Mouse (Mus musculus) forebrain, embryonic 16.5 days (tissue): ENCODE measurements around the gene Cd3d. TPM values are rescaled to one million over a fixed set of nuclear protein-coding genes. Genes with fewer than 3 reads are reported as not detected.

Experiments used
- ATAC-seq: fragments of 200-750 bp; cut with Nextera tagmentation; 2 replicates; pipeline ENCODE4 v1.8.0; 2017; ENCODE audit warnings: mild to moderate bottlenecking, moderate library complexity
- H3K27ac ChIP-seq: fragments of 300-500 bp; sonication (generic); 2 replicates; pipeline ENCODE4 v1.5.1; 2014; ENCODE audit warnings: low read length, control low read depth
- H3K27me3 ChIP-seq: fragments of 300-500 bp; sonication (generic); replicated peaks from 2 replicates; pipeline ENCODE4 v1.6.1; 2014; ENCODE audit warnings: low read length; ENCODE audit not compliant: control insufficient read depth, insufficient read depth
- H3K36me3 ChIP-seq: fragments of 300-500 bp; sonication (generic); 2 replicates; pipeline ENCODE4 v1.6.1; 2014; ENCODE audit not compliant: control insufficient read depth, insufficient read depth
- H3K4me1 ChIP-seq: fragments of 300-500 bp; sonication (generic); replicated peaks from 2 replicates; pipeline ENCODE4 v1.6.1; 2014; ENCODE audit warnings: low read length; ENCODE audit not compliant: control insufficient read depth, insufficient read depth
- H3K4me2 ChIP-seq: fragments of 300-500 bp; sonication (generic); 2 replicates; pipeline ENCODE4 v1.6.1; 2014; ENCODE audit warnings: mild to moderate bottlenecking, low read length, control low read depth
- H3K4me3 ChIP-seq: fragments of 300-500 bp; sonication (generic); replicated peaks from 2 replicates; pipeline ENCODE4 v1.5.1; 2014; ENCODE audit warnings: mild to moderate bottlenecking, low read length, control low read depth
- H3K9ac ChIP-seq: fragments of 300-500 bp; sonication (generic); replicated peaks from 2 replicates; pipeline ENCODE4 v1.6.1; 2014; ENCODE audit warnings: low read depth, low read length, control low read depth
- H3K9me3 ChIP-seq: fragments of 300-500 bp; sonication (generic); 2 replicates; pipeline ENCODE4 v1.6.1; 2016; ENCODE audit warnings: low read length; ENCODE audit not compliant: control insufficient read depth
- WGBS: fragments of 180-500 bp; shearing (Covaris S2); extraction: QIAGEN DNeasy Blood & Tissue Kit; methylation state at CpG from one replicate; pipeline ENCODE4 v1.1.7; 2014; 5-methylcytosine and 5-hydroxymethylcytosine counted together
- polyA plus RNA-seq: library from polyadenylated mRNA; unstranded; fragments of >200 nt; fragmentation: Nextera tagmentation; extraction: Ambion mirVana; gene quantifications from 2 replicates; pipeline ENCODE4 v1.2.1, GENCODE M21; 2015

Cd3d gene
- polyA plus RNA-seq, 1 experiment from 2014 or later, result not detected

DNA sequence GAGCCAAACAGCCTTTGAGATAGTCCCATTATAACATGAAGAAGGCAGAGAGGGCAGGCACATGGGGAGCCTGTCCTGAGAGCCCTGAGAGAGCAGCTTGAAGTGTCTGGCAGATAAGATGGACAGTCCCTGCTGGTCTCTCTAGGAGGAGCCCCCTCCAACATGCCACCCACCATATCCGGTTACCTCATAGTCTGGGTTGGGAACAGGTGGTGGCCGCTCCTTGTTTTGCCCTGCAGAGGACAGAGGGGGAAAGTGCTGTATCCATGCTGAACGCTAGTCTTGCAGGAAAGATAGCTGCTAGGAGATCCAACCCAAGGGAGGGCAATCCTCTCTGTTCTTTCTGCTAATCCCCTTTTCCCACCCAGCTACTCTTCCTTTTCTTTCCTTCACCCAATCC lies 18.7 kb downstream of the Cd3d start:
- Histone ChIP-seq H3K9ac (no peak overlapping the region), H3K4me2 (no peak overlapping the region), H3K27me3 (no peaks in the 10 kb centered on the region), H3K4me3 (no peak overlapping the region), H3K27ac (no peak overlapping the region), H3K36me3 (no peaks in the 10 kb centered on the region), H3K4me1 (no peaks in the 10 kb centered on the region), H3K9me3 (no peaks in the 10 kb centered on the region)
- no peak for ATAC-seq
- WGBS, result 73% methylated on average over 3 of the region's 3 CpGs

DNA sequence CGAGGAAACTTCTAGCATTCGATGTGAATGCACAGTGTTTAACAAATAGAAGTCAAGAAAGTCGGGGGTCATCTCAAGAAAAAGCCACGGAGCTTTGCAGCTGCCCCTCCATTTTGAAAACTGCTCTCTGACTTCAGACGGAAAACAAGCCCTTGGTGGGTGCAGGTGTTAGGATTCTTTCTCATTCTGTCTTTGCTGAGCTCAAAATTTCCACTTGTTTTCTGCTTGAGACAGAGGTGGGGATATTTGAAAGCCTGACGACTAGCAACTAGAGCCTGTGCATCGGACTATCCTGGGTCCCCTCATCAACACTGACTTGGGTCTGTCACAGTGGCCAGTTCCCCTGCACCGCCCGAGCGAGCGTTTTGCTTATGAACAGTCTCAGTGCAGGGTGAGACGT lies 25.8 kb downstream of the Cd3d start:
- no peak overlapping the region for H3K27ac ChIP-seq
- H3K4me3 ChIP-seq, result no peak overlapping the region
- H3K4me2 ChIP-seq, result no peak overlapping the region
- WGBS, result 76% methylated on average over 12 of the region's 12 CpGs
- no peak for ATAC-seq
- H3K27me3 ChIP-seq, result no peaks in the 10 kb centered on the region
- no peaks in the 10 kb centered on the region for H3K4me1 ChIP-seq
- H3K9me3 ChIP-seq, result no peaks in the 10 kb centered on the region
- no peak overlapping the region for H3K9ac ChIP-seq
- H3K36me3 ChIP-seq, result no peaks in the 10 kb centered on the region

DNA sequence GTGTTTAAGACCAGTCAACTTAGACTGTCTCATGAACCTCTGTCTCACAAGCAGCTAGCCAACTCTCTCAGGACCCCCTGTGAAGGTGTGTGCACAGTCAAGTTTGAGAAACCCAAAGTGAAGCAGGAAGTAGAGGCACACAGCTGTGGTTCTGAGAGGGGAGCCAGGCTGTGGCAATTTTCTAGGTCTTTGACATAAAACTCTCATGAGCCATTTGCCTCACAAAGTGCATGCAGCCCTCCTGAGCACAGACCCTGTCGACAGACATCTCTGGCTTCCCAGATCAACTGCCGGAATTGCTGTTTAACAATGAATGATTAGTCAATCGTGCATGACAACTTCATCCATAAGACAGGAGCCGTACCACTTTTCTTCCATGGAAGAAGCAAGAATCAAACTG lies 26.8 kb downstream of the Cd3d start:
- Histone ChIP-seq H3K4me2 (no peak overlapping the region), H3K27me3 (no peaks in the 10 kb centered on the region), H3K9me3 (no peaks in the 10 kb centered on the region), H3K4me1 (no peaks in the 10 kb centered on the region), H3K4me3 (no peak overlapping the region), H3K9ac (no peak overlapping the region), H3K36me3 (no peaks in the 10 kb centered on the region), H3K27ac (no peak overlapping the region)
- WGBS, result 82% methylated on average over 4 of the region's 4 CpGs
- ATAC-seq, result no peak

DNA sequence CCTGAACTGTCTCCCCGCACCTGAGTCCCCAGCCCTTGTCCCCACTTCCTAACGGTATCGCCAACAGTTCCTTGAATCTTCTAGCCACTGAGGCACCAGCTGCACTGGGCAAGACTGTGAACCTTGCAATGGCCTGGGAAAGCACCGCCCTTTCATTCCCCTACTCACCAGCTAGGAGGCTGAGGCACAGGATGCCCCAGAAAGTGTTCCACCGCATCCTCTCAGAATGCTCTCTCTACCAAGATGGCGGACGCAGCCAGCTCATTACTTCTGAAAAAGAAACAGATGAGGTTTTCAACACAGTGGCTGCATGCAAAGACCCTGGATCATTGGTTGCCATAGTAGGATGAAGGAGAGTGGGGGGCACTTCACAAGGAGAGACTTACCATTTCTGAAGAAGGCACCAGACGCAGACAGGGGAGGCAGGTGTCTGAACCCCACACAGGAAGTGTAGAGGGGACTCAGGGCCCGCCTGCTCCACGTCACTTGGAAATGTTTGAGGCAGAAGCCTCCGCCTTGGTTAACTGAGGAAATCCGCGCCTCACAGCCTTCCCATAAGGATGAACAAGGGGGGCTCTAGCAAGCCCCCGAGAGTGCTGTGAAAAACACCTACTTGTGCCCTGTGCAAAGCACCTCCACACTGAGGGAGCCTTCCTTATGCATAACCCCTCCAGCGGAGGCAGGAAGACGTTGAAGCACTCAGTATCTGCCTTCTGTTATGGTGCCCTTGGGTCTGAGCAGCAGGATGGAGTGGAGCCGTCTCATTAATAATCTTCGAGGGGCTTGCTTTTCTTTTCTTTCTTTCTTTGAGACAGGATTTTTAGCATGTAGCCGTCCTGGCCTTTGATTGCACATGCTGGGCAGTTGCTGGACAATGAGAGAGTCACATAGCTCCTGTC lies 27.8 kb downstream of the Cd3d start, which contains the start of gene Cd3e:
Cd3e (minus strand) TSS at position 448 of the 899 bp plus-strand sequence.
- Histone ChIP-seq H3K4me1 (no peaks in the 10 kb centered on the region), H3K4me3 (no peak within 1 kb of the TSS), H3K27ac (no peak within 1 kb of the TSS), H3K27me3 (no peaks in the 10 kb centered on the region), H3K9me3 (no peaks in the 10 kb centered on the region), H3K36me3 (no peaks in the 10 kb centered on the region), H3K4me2 (no peak within 1 kb of the TSS), H3K9ac (no peak within 1 kb of the TSS)
- no peak for ATAC-seq
- WGBS, result 82% methylated on average over 19 of the region's 19 CpGs

DNA sequence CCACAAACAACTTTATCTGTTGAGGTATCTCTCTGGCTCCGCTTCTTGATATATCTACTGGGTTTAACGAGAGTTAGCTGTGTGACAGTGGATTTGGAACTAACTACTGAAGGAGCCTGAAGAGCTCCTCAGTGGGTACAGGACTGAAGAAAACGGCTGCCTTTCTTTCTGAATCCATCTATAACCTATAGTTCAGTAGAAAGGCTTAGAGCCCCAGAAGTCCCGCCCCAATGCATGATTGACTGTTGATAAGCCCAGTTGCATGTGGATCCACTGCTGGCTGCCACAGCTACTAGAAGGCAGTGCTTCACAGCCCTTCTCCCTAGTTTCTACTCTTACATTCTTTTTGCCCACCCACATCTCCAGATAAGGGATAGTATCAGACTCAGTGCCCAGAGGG lies 28.9 kb downstream of the Cd3d start:
- Histone ChIP-seq H3K4me1 (no peaks in the 10 kb centered on the region), H3K27ac (no peak overlapping the region), H3K4me3 (no peak overlapping the region), H3K27me3 (no peaks in the 10 kb centered on the region), H3K9me3 (no peaks in the 10 kb centered on the region), H3K36me3 (no peaks in the 10 kb centered on the region), H3K9ac (no peak overlapping the region), H3K4me2 (no peak overlapping the region)
- 81% methylated on average over 4 of the region's 4 CpGs for WGBS
- no peak for ATAC-seq

DNA sequence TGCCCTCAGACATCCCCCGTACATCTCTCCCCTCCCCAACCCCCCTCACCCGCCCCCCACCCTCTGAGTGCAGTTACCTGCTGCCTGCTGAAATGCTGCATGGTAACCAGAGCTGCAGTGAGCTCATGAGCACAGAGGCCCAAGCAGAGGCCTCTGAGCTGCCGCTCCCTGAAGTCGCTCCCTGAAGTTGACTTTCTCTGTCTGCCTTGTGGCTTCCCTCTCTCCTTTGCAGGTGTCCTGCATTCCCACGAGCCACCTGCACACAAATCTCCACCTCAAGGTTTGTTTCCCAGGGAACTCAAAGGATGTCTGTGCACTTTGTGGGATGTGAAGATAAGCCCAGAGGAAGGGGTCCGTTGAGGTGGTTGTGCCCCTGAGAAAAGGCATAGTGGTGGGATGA lies 29.7 kb downstream of the Cd3d start:
- Histone ChIP-seq H3K4me3 (no peak overlapping the region), H3K4me1 (no peaks in the 10 kb centered on the region), H3K36me3 (no peaks in the 10 kb centered on the region), H3K9ac (no peak overlapping the region), H3K9me3 (no peaks in the 10 kb centered on the region), H3K4me2 (no peak overlapping the region), H3K27ac (no peak overlapping the region), H3K27me3 (no peaks in the 10 kb centered on the region)
- 43% methylated on average over 6 of the region's 6 CpGs for WGBS
- no peak for ATAC-seq

DNA sequence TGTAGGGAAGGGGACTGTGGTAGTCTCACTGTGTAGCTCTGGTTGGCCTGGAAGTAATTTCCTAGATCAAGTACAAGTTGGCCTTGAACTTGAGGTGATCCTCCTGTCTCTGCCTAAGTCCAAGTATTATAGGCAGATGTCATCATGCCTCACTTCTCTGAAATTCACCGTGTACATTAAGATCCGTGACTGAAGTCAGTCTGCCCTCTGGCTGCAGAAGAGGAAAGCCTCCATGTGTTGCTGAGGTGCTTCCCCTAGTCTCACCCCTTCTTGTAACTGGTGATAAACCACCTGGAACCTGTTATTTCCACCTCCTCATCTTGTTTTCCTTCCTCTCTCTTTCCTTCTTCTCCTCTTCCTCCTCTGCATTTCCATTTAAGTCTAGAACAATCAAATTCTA lies 33.3 kb downstream of the Cd3d start:
- Histone ChIP-seq H3K27me3 (no peaks in the 10 kb centered on the region), H3K4me1 (no peaks in the 10 kb centered on the region), H3K9ac (no peak overlapping the region), H3K9me3 (no peaks in the 10 kb centered on the region), H3K36me3 (no peaks in the 10 kb centered on the region), H3K4me2 (no peak overlapping the region), H3K4me3 (no peak overlapping the region), H3K27ac (no peak overlapping the region)
- ATAC-seq, result no peak
- 39% methylated on average over 2 of the region's 2 CpGs for WGBS

DNA sequence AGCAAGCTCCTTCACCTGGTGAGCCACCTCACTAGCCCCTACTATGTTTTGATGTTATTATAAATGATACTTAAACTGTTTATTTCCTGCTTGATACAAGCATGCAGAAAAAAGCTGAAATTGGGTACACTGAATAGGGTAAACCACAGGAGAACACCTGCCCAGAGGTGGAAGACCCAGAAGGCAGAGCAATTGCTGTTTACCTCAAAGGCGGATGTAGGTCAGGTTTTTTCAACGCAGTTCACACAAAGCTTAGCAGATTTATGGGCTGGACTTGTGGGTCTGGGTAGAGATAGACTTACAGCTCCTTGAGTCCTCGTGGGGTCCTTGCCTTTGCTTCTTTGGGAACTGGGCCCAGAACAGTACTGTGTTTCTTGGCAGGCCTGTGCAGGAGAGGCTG lies 34.3 kb downstream of the Cd3d start:
- H3K4me3 ChIP-seq, result no peak overlapping the region
- H3K36me3 ChIP-seq, result no peaks in the 10 kb centered on the region
- no peaks in the 10 kb centered on the region for H3K27me3 ChIP-seq
- ATAC-seq, result no peak
- H3K9me3 ChIP-seq, result no peaks in the 10 kb centered on the region
- no peak overlapping the region for H3K9ac ChIP-seq
- no peak overlapping the region for H3K4me2 ChIP-seq
- 80% methylated on average over 3 of the region's 3 CpGs for WGBS
- H3K27ac ChIP-seq, result no peak overlapping the region
- H3K4me1 ChIP-seq, result no peaks in the 10 kb centered on the region

DNA sequence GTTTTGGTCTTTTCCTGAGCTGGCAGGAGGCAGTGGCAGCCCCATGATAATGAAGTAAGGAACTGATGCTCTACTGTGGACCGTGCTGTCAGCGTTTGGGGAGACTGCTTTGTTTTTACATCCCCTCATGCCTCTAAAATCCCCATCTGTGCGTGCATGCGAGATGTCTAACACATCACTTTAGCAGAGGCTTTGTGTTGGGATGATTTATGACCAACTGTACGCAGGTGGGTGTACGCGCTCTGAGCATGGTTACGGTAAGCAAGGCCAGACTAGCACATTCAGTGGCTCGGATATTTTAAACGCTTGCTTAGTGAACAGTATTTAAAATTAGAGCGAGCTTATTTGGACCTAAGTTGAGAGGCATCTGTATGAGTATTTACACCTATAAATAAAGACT lies 36.4 kb downstream of the Cd3d start:
- no peaks in the 10 kb centered on the region for H3K4me1 ChIP-seq
- 78% methylated on average over 11 of the region's 11 CpGs for WGBS
- no peaks in the 10 kb centered on the region for H3K9me3 ChIP-seq
- no peak overlapping the region for H3K9ac ChIP-seq
- no peak overlapping the region for H3K27ac ChIP-seq
- no peaks in the 10 kb centered on the region for H3K36me3 ChIP-seq
- no peak for ATAC-seq
- no peak overlapping the region for H3K4me2 ChIP-seq
- H3K4me3 ChIP-seq, result no peak overlapping the region
- H3K27me3 ChIP-seq, result no peaks in the 10 kb centered on the region
